Mouse (Mus musculus) forebrain, embryonic 13.5 days (tissue): ENCODE data around the gene Ly6g5b. TPM values are rescaled to one million over a fixed set of nuclear protein-coding genes. Genes with fewer than 3 reads are reported as not detected.

Experiments
- ATAC-seq: fragments of 200-750 bp; cut with Nextera tagmentation; 2 replicates; pipeline ENCODE4 v1.8.0; 2017
- H3K27ac ChIP-seq: fragments of 300-500 bp; sonication (generic); 2 replicates; pipeline ENCODE4 v1.5.1; 2015; ENCODE audit warnings: inconsistent platforms, mild to moderate bottlenecking, moderate library complexity
- H3K27me3 ChIP-seq: fragments of 300-500 bp; sonication (generic); 2 replicates; pipeline ENCODE4 v1.6.1; 2015; ENCODE audit warnings: mild to moderate bottlenecking, inconsistent platforms
- H3K36me3 ChIP-seq: fragments of 300-500 bp; sonication (generic); 2 replicates; pipeline ENCODE4 v1.6.1; 2015; ENCODE audit warnings: mild to moderate bottlenecking, inconsistent platforms; ENCODE audit not compliant: poor library complexity, severe bottlenecking
- H3K4me1 ChIP-seq: fragments of 300-500 bp; sonication (generic); 2 replicates; pipeline ENCODE4 v1.6.1; 2015; ENCODE audit warnings: inconsistent platforms
- H3K4me2 ChIP-seq: fragments of 300-500 bp; sonication (generic); 2 replicates; pipeline ENCODE4 v1.6.1; 2015; ENCODE audit warnings: inconsistent platforms, mild to moderate bottlenecking, moderate library complexity
- H3K4me3 ChIP-seq: fragments of 300-500 bp; sonication (generic); 2 replicates; pipeline ENCODE4 v1.5.1; 2015; ENCODE audit warnings: mild to moderate bottlenecking, inconsistent platforms
- H3K9ac ChIP-seq: fragments of 300-500 bp; sonication (generic); 2 replicates; pipeline ENCODE4 v1.6.1; 2015; ENCODE audit warnings: mild to moderate bottlenecking, inconsistent platforms
- H3K9me3 ChIP-seq: fragments of 300-500 bp; sonication (generic); replicated peaks from 2 replicates; pipeline ENCODE4 v1.6.1; 2016; ENCODE audit warnings: inconsistent platforms
- WGBS: fragments of 180-500 bp; shearing (Covaris S2); methylation state at CpG from one replicate; pipeline ENCODE4 v1.1.7; 2015; 5-methylcytosine and 5-hydroxymethylcytosine counted together
- polyA plus RNA-seq: library from polyadenylated mRNA; unstranded; fragments of >200 nt; fragmentation: Nextera tagmentation; extraction: Ambion mirVana; gene quantifications from 2 replicates; pipeline ENCODE4 v1.2.1, GENCODE M21; 2015

Gene Ly6g5b
- polyA plus RNA-seq, 1 experiment from 2014 or later = 1.3 TPM

- H3K27me3 ChIP-seq = peaks cover 49% of the 10 kb centered on the region
These were observed 49.1 kb downstream of the Ly6g5b start, which contains the start of gene Mpig6b for GRCm38 (mm10) chr17:35066084-35066483. Gene Mpig6b, minus strand, starts transcription at chr17:35066184.

DNA sequence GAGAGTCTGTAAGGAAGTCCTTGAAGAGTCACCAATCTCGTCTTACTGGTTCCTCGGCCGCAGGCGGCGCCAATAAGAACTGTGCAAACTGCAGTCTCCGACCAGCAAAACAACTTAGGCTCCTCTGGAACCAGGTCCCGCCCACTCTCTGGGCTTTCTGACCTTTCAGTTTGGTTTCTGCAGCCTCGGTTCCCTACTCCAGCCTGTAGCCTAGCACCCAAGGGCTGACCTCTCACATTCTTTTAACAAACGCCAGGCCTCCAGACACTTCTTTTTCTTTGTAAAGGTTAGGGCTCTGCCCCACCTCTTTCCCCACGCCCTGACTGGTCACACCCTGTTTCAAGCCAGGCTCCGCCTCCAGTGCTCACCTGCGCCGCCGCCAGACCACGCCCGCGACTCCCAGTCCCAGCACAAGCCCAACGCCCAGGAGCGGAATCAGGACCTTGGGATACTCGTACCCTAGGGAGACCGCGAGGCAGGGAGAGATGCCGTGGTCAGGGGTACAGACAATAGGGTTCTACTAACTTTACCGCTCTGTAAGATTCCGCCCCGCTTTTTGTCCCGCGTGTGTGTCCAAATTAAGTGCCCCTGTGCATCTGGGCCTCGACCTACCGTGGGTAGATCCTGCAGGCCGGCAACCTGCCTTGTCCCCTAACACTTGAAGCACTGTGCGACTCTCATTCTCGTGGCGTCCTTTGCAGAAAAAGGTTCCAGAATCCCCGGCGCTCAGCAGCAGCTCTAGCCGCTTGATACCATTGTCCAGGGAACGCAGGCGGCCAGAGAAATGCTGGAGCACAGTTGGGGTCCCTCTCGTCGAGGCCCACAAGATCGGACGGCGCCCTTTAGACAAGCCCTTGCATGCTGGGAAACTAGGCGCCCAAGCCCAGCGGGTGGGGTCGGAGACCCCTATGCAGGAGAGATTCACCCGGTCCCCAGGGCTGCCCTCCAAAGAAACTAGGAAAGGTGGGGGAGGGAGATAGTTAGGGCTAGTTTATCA is 50.0 kb downstream of the Ly6g5b start, which contains the start of gene Ly6g6c:
Gene Ly6g6c (plus strand): TSS at position 438 of the 997 bp plus-strand sequence.
- peaks cover 33% of the 10 kb centered on the region for H3K4me1 ChIP-seq
- H3K4me3 ChIP-seq = peak within 1 kb of the TSS; percentile 25
- H3K4me2 ChIP-seq = peak within 1 kb of the TSS; percentile 57
- no peak; the same call in 1 of the 2 replicates for ATAC-seq
- WGBS = 1% methylated on average over 48 of the region's 48 CpGs
- H3K9me3 ChIP-seq = no peaks in the 10 kb centered on the region
- peaks cover 30% of the 10 kb centered on the region for H3K36me3 ChIP-seq
- H3K27ac ChIP-seq = no peak within 1 kb of the TSS
- H3K27me3 ChIP-seq = peaks cover 49% of the 10 kb centered on the region
- H3K9ac ChIP-seq = peak within 1 kb of the TSS; percentile 52

More at GRCm38 (mm10) chr17:35066084-35066483, 49.1 kb downstream of the Ly6g5b start, which contains the start of gene Mpig6b:
- H3K4me1 ChIP-seq = peaks cover 25% of the 10 kb centered on the region
- WGBS = 45% methylated on average over 10 of the region's 10 CpGs
- peaks cover 22% of the 10 kb centered on the region for H3K36me3 ChIP-seq
- no peaks in the 10 kb centered on the region for H3K9me3 ChIP-seq
- H3K4me3 ChIP-seq = peak within 1 kb of the TSS; percentile 25
- no peak for ATAC-seq
- H3K27ac ChIP-seq = no peak within 1 kb of the TSS
- H3K9ac ChIP-seq = peak within 1 kb of the TSS; percentile 52
- H3K4me2 ChIP-seq = peak within 1 kb of the TSS; percentile 57

DNA sequence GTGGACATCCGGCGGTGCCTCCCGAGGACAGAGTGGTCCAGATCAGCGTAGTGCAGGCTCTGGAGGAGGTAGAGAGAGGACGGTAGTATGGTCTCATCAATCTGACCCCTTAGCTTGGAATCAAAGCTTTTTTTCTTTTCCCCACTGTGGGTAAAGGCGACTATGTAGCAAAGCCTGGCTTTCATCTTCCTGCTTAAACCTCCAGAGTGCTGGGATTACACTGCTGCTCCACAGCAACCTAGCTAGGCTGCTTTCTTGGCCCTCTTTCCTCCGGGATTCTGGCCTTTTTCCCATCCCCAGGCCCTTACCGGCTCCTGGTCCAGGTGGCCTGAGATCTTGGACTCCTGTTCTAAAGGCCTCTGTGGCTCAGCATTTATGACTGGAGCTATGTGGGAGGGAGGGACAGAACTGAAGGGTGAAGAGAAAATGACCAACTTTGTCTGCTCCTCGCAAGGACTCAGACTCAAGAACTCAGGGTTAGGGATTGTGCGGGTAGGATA is 50.8 kb downstream of the Ly6g5b start:
- H3K27ac ChIP-seq = no peak overlapping the region
- peak overlapping the region; percentile 57 for H3K4me2 ChIP-seq
- no peak for ATAC-seq

More for the DNA sequence above, 50.8 kb downstream of the Ly6g5b start:
- peaks cover 49% of the 10 kb centered on the region for H3K27me3 ChIP-seq
- H3K9ac ChIP-seq = peak overlapping the region; percentile 8; the same call in 1 of the 2 replicates
- H3K36me3 ChIP-seq = peaks cover 32% of the 10 kb centered on the region
- WGBS = 34% methylated on average over 10 of the region's 10 CpGs
- no peaks in the 10 kb centered on the region for H3K9me3 ChIP-seq
- peak overlapping the region; percentile 25; the same call in 1 of the 2 replicates for H3K4me3 ChIP-seq
- H3K4me1 ChIP-seq = peaks cover 40% of the 10 kb centered on the region

Other genes starting within 250 kb of the Ly6g5b start
- gene Zbtb12, start 235.9 kb downstream of the Ly6g5b start, polyA plus RNA-seq = 7.8 and 9.7 TPM in 2 replicates
- gene Gm20547, start 233.4 kb downstream of the Ly6g5b start, polyA plus RNA-seq = not detected in 2 replicates
- gene C2, start 217.2 kb downstream of the Ly6g5b start, polyA plus RNA-seq = 0.74 and 1.4 TPM in 2 replicates
- gene Ehmt2, start 217.0 kb downstream of the Ly6g5b start, polyA plus RNA-seq = 97.9 and 107 TPM in 2 replicates
- gene Slc44a4, start 201.0 kb downstream of the Ly6g5b start, polyA plus RNA-seq = not detected in 2 replicates
- 18.0 and 18.7 TPM in 2 replicates for gene Neu1, start 184.2 kb downstream of the Ly6g5b start, polyA plus RNA-seq
- 0.10 and 0.12 TPM in 2 replicates for gene Hspa1b, start 156.2 kb downstream of the Ly6g5b start, polyA plus RNA-seq
- gene Gm20481, start 145.5 kb downstream of the Ly6g5b start, polyA plus RNA-seq = not detected in 2 replicates
- 1.5 and 1.6 TPM in 2 replicates for gene Hspa1a, start 143.3 kb downstream of the Ly6g5b start, polyA plus RNA-seq
- 1.00 and 1.3 TPM in 2 replicates for gene Hspa1l, start 142.7 kb downstream of the Ly6g5b start, polyA plus RNA-seq
- 203 and 213 TPM in 2 replicates for gene Lsm2, start 133.6 kb downstream of the Ly6g5b start, polyA plus RNA-seq
- gene Vars, start 114.4 kb downstream of the Ly6g5b start, polyA plus RNA-seq = 88.4 and 104 TPM in 2 replicates
- 0.18 and 0.20 TPM in 2 replicates for gene Vwa7, start 98.8 kb downstream of the Ly6g5b start, polyA plus RNA-seq
- 7.2 and 7.8 TPM in 2 replicates for gene Sapcd1, start 87.4 kb downstream of the Ly6g5b start, polyA plus RNA-seq
- gene Msh5, start 68.7 kb downstream of the Ly6g5b start, polyA plus RNA-seq = 4.5 and 5.9 TPM in 2 replicates
- 141 and 147 TPM in 2 replicates for gene Clic1, start 65.5 kb downstream of the Ly6g5b start, polyA plus RNA-seq
- 543 and 566 TPM in 2 replicates for gene Ddah2, start 56.4 kb downstream of the Ly6g5b start, polyA plus RNA-seq
- not detected in 2 replicates for gene Ly6g6c, start 50.0 kb downstream of the Ly6g5b start, polyA plus RNA-seq
- 0.29 and 0.56 TPM in 2 replicates for gene Mpig6b, start 49.2 kb downstream of the Ly6g5b start, polyA plus RNA-seq
- gene Ly6g6e, start 38.5 kb downstream of the Ly6g5b start, polyA plus RNA-seq = 1.7 and 2.3 TPM in 2 replicates
- 0.58 and 0.81 TPM in 2 replicates for gene Ly6g6d, start 37.4 kb downstream of the Ly6g5b start, polyA plus RNA-seq
- 0.25 TPM in 1 of 2 replicates, not detected in the other for gene Ly6g6f, start 29.8 kb downstream of the Ly6g5b start, polyA plus RNA-seq
- 74.9 and 77.6 TPM in 2 replicates for gene Abhd16a, start 26.2 kb downstream of the Ly6g5b start, polyA plus RNA-seq
- gene Ly6g5c, start 7.1 kb downstream of the Ly6g5b start, polyA plus RNA-seq = not detected in 2 replicates
- 32.4 and 33.3 TPM in 2 replicates for gene Gpank1, start 6.0 kb upstream of the Ly6g5b start, polyA plus RNA-seq
- 339 and 356 TPM in 2 replicates for gene Csnk2b, start 6.6 kb upstream of the Ly6g5b start, polyA plus RNA-seq
- gene D17H6S53E, start 10.9 kb upstream of the Ly6g5b start, polyA plus RNA-seq = 8.3 and 8.6 TPM in 2 replicates
- 0.93 and 0.99 TPM in 2 replicates for gene Apom, start 16.6 kb upstream of the Ly6g5b start, polyA plus RNA-seq
- gene Bag6, start 19.8 kb upstream of the Ly6g5b start, polyA plus RNA-seq = 82.5 and 82.6 TPM in 2 replicates
- 213 TPM in 2 replicates for gene Prrc2a, start 49.5 kb upstream of the Ly6g5b start, polyA plus RNA-seq
- 5.6 and 6.0 TPM in 2 replicates for gene Aif1, start 60.6 kb upstream of the Ly6g5b start, polyA plus RNA-seq
- gene Lst1, start 73.0 kb upstream of the Ly6g5b start, polyA plus RNA-seq = 3.5 and 4.2 TPM in 2 replicates
- gene Ltb, start 79.0 kb upstream of the Ly6g5b start, polyA plus RNA-seq = 0.20 TPM in 1 of 2 replicates, not detected in the other
- gene Tnf, start 86.6 kb upstream of the Ly6g5b start, polyA plus RNA-seq = not detected in 2 replicates
- 0.16 TPM in 1 of 2 replicates, not detected in the other for gene Lta, start 89.9 kb upstream of the Ly6g5b start, polyA plus RNA-seq
- gene Gm16181, start 105.4 kb upstream of the Ly6g5b start, polyA plus RNA-seq = 0.37 and 0.59 TPM in 2 replicates
- 20.8 and 24.3 TPM in 2 replicates for gene Atp6v1g2, start 118.2 kb upstream of the Ly6g5b start, polyA plus RNA-seq
- 10.5 and 11.2 TPM in 2 replicates for gene Nfkbil1, start 120.4 kb upstream of the Ly6g5b start, polyA plus RNA-seq
- 592 and 632 TPM in 2 replicates for gene Ddx39b, start 126.3 kb upstream of the Ly6g5b start, polyA plus RNA-seq
- gene H2-D1, start 147.3 kb upstream of the Ly6g5b start, polyA plus RNA-seq = 37.7 and 45.8 TPM in 2 replicates
- not detected in 2 replicates for gene H2-Q1, start 205.0 kb upstream of the Ly6g5b start, polyA plus RNA-seq
- 0.14 and 0.15 TPM in 2 replicates for gene H2-Q2, start 226.8 kb upstream of the Ly6g5b start, polyA plus RNA-seq